Mouse (Mus musculus) cerebellum, adult (tissue): ENCODE data around the gene Syne1.

Experiments
- ATAC-seq: cut with Nextera tagmentation; 2 replicates; pipeline ENCODE4 v1.9.2; 2017; ENCODE audit warnings: mild to moderate bottlenecking, moderate library complexity, mixed read lengths; ENCODE audit not compliant: insufficient number of reproducible peaks, low FRiP score, low TSS enrichment

The Syne1 gene

GRCm38 (mm10) chr10:5445313-5445712 is 106.0 kb downstream of the Syne1 start:
- no peak for ATAC-seq

GRCm38 (mm10) chr10:5443020-5443419 is 108.3 kb downstream of the Syne1 start:
- ATAC-seq = no peak

GRCm38 (mm10) chr10:5439802-5440350 is 111.4 kb downstream of the Syne1 start:
- peak; percentile 86 for ATAC-seq

- ATAC-seq = no peak
Observed at GRCm38 (mm10) chr10:5437766-5438165, 113.5 kb downstream of the Syne1 start.

GRCm38 (mm10) chr10:5423984-5424383 is 127.3 kb downstream of the Syne1 start:
- no peak for ATAC-seq

GRCm38 (mm10) chr10:5415730-5416129 is 135.6 kb downstream of the Syne1 start:
- ATAC-seq = no peak

- ATAC-seq = no peak
Observed at GRCm38 (mm10) chr10:5384131-5384776, 167.0 kb downstream of the Syne1 start.

GRCm38 (mm10) chr10:5381536-5381935 is 169.7 kb downstream of the Syne1 start:
- no peak for ATAC-seq

- no peak for ATAC-seq
Observed at GRCm38 (mm10) chr10:5378969-5379368, 172.3 kb downstream of the Syne1 start.

GRCm38 (mm10) chr10:5369599-5369998 is 181.7 kb downstream of the Syne1 start:
- peak; percentile 68; the same call in 1 of the 2 replicates for ATAC-seq

GRCm38 (mm10) chr10:5368266-5368665 is 183.0 kb downstream of the Syne1 start:
- no peak for ATAC-seq

GRCm38 (mm10) chr10:5367465-5368011 is 183.7 kb downstream of the Syne1 start:
- no peak for ATAC-seq

GRCm38 (mm10) chr10:5360560-5360959 is 190.7 kb downstream of the Syne1 start:
- ATAC-seq = peak; percentile 72; the same call in 1 of the 2 replicates

GRCm38 (mm10) chr10:5356614-5357013 is 194.7 kb downstream of the Syne1 start:
- ATAC-seq = no peak

- no peak for ATAC-seq
Observed at GRCm38 (mm10) chr10:5353390-5353789, 197.9 kb downstream of the Syne1 start.

- ATAC-seq = no peak
Observed at GRCm38 (mm10) chr10:5346911-5347310, 204.4 kb downstream of the Syne1 start.

- ATAC-seq = peak; percentile 78; the same call in 1 of the 2 replicates
Observed at GRCm38 (mm10) chr10:5343211-5343610, 208.1 kb downstream of the Syne1 start.

- ATAC-seq = no peak
Observed at GRCm38 (mm10) chr10:5336394-5336793, 214.9 kb downstream of the Syne1 start.

GRCm38 (mm10) chr10:5332801-5333200 is 218.5 kb downstream of the Syne1 start:
- no peak for ATAC-seq

- no peak for ATAC-seq
Observed at GRCm38 (mm10) chr10:5326716-5327115, 224.6 kb downstream of the Syne1 start.

- peak; percentile 84 for ATAC-seq
Observed at GRCm38 (mm10) chr10:5323741-5324395, 227.4 kb downstream of the Syne1 start.
